Mouse (Mus musculus) liver, postnatal 0 days (tissue): ENCODE results near the gene Clstn1.

Experiments
- CTCF ChIP-seq: sonication (generic); IDR thresholded peaks from 2 replicates; pipeline ENCODE4 v1.5.1; 2016; ENCODE audit warnings: antibody characterized with exemption, low read depth
- EP300 ChIP-seq: IDR thresholded peaks from 2 replicates; pipeline ENCODE4 v1.6.1; 2016; ENCODE audit warnings: antibody characterized with exemption, low read depth, mild to moderate bottlenecking

- TF ChIP-seq CTCF (no peak), EP300 (no peak)
Observed at GRCm38 (mm10) chr4:149640831-149641230, 54.6 kb downstream of the Clstn1 start.
